Mouse (Mus musculus) telencephalon, adult 2 months (tissue): ENCODE results near the gene Sf3b2.

Experiments used
- DNase-seq: peaks from one replicate; pipeline ENCODE4 v3.0.0-alpha.2; 2011; ENCODE audit warnings: low read depth, low spot score

Sf3b2 gene

DNA sequence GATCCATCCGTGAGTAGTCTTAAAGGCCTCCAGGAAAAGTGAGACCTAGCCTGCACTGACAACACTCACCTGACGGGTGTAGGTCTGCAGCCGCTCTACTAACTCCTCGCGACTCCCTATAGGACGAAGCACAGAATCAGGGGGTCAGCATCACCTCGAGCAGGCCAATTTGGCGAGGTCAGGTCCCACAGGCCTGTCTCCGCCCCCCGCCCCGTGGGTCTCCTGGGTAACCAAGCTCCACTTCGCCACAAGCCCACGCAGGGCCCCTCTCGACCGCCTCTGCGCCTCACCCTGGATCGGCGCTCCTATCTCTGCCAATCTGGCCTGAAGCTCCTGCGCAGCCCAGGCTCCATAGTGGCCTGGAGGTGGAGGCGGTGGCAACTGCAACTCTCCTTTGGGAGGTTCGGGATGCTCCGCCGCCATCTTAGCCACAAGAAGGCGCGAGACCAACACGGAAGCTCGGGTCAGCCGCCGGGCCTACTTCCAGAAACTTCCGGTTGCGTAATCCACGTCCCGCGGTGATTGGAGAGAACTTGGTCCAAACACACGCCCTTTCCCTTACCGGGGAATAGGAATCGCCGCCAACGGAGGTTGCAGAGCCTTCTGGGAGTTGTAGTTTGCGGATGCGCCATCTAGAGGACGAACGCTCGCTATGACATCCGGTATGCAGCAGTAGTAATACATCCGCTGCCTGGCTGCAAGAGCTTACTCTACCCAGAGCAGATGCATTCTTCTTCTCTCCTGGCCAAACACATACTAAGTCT, at the start of gene Sf3b2:
Gene Sf3b2, minus strand, starts transcription at position 484 of the 764 bp plus-strand sequence.
- DNase-seq = peak; percentile 100

DNA sequence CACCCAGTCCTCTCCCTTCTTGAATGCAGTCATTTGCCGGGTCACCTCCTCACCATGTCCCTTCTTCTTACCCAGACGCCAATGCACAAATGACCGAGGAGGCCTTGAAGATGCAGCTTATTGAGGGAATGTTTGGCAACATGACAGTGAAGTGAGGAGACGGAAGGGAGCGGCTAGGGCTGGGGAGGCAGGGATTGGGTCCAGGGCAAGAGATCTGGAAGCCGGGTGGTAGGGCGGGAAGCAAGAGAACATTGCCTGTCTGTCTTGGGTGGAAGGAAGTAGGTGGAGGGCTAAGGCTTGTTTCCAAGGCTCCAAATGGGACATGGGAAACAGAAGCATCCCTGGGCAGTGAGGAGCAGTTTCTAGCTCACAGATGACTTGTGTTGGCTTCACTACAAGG, 46.1 kb upstream of the Sf3b2 start:
- DNase-seq = no peak

DNA sequence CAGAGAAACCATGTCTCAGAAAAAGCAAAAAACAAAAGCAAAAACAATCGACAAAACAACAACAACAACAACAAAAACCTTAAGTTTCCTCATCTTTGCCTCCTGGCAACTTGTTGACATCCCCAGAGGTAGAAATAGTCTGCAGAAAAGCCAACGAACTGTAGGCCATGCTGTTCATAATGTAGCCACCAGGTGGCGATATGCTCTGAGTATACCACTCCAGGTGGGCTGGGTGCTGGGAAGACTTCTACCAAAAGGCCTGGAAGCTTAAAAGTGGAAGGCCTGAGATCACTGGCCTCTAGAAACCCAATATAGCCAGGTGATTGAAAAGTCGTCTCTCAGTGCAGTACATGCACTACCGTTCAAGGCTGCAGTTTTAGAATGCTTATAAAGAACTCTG, 42.7 kb upstream of the Sf3b2 start:
- DNase-seq = peak; percentile 22

DNA sequence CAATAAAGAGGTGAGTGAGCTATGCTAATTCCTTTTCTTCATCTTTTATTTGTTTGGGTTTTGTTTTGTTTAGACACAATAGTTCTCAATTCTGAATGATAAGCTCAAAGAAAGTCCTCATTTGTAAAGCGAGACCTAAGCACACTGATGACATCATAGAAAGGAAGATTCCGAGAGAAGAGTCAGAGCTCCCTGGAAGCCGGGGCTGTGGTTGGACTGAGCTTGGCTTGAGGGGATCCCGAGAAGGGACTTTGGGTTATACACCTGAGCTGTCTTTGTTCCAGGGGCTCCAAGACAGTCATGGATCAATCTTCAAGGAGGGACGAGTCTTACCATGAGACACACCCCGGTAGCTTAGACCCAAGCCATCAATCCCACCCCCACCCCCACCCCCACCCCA, 40.2 kb upstream of the Sf3b2 start, which contains the start of gene Catsper1:
Gene Catsper1, plus strand, starts transcription at position 301 of the 400 bp plus-strand sequence.
- no peak for DNase-seq

DNA sequence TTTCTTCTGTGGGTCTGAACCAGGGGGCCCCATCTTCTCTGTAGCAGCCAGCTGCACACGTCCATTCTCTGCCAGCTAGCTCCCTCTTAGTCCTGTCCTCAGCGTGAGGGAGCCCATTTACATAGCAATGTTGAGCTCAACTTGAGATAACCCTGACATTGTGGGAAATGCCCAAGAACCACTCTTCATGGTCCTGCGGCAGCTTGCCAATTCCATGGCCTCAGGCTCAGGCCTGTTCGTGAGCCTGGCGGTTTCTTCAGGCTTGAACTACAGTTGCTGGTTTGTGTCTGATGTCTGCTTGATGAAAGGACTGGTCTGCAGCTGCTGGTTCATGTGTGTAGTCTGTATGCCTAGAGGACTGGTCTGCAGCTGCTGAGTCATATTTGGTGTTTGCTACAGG, 39.5 kb upstream of the Sf3b2 start:
- DNase-seq = no peak

DNA sequence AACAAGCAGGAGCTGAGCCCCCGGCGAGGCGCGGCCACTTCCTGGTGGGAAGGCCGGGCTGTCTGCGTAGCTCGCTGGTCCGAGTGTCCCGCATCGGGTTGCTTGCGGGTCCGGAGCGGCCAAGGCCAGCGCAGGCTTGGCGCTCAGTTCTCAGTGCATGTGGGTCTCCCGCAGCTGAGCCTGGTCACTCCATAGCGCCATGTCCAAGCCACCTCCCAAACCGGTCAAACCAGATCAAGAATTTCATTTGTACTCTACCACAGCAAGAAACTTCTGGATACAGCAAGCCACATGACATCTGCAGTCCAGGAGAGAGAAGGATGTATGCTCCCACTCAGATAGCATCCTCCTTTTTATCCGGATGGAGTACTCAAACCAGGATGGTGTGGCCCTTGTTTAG, 32.7 kb upstream of the Sf3b2 start:
- no peak for DNase-seq

DNA sequence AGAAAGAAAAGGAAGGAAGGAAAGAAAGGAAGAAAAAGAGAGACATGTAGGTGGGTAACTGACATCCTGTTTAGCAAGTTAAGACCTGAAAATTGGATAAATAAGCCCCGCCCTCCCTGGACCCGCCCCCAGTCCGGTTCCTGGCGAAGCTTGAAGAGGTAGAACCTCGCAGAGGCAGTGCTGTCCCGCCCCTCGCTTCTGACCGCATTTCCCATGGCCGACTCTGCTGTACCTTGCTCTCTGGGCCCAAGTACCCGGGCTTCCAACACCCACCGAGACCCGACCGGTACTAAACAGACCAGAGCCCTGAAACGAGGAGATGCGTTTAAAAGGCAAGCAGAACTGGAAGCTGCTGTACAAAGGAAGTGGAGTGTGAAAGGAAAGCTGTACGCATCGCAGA, 28.5 kb upstream of the Sf3b2 start:
- no peak for DNase-seq

DNA sequence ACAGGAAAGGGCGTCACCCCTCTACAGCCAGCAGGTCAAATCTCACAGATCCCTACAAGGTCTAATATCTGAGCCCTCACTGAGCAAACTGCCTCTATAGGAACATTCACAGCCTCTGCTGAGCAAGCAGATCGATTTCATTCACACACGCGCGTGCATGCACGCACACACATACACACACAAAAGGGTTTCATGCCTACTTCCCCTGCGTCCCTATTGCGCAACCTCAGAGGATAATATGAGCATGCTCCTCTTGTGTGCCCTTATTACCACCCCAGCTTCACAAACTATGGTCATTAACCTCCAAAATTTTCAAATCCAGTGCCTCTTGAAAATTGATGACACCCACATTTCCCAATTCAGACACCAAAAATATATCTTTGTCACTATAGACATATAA, 17.9 kb upstream of the Sf3b2 start:
- no peak for DNase-seq

DNA sequence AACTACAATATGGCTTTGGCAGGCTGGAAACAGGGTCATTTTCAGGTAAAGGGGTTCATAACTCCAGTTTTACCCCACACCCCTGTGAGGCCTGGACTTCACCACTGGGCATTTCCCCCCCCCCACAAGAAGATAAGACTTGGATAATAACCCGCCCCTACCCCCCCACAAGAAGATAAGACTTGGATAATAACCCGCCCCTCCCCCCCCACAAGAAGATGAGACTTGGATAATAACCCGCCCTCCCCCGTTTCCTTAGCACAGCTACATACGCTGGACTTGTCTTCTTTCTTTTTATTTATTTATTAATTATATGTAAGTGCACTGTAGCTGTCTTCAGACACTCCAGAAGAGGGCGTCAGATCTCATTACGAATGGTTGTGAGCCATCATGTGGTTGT, 13.8 kb upstream of the Sf3b2 start:
- no peak for DNase-seq

DNA sequence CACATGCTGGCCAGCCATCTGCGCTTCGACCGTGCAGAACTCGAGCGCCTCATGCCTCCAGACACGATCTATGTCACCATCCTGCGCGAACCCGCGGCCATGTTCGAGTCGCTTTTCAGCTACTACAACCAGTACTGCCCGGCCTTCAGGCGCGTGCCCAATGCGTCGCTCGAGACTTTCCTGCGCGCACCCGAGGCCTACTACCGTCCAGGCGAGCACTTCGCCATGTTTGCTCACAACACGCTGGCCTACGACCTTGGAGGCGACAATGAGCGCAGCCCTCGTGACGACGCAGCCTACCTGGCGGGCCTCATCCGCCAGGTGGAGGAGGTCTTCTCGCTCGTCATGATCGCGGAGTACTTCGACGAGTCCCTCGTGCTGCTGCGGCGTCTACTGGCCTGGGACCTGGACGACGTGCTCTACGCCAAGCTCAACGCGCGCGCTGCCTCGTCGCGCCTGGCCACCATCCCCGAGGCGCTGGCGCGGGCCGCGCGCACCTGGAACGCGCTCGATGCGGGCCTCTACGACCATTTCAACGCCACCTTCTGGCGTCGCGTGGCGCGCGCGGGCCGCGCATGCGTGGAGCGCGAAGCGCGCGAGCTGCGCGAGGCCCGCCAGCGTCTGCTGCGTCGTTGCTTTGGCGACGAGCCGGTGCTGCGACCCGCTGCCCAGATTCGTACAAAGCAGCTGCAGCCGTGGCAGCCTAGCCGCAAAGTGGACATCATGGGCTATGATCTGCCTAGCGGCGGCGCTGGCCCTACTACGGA, 11.9 kb upstream of the Sf3b2 start:
- no peak for DNase-seq

DNA sequence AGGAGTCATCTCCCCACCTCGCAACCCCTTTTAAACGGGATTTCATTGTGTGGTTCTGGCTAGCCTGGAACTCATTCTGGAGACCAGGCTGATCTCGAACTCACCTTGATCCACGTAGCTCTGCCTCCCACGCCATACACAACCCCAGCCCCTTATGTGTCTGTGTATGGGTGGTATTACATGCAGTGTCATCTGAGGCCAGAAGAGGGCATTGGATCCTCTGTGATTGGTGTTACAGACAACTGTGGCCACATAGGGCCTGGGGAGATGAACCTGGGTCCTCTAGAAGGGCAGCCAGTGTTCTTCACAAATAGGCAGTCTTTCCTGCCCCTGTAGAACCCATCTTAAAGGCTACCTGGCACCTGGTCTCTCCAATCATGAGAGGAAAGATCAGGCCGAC, 11.0 kb upstream of the Sf3b2 start:
- no peak for DNase-seq

DNA sequence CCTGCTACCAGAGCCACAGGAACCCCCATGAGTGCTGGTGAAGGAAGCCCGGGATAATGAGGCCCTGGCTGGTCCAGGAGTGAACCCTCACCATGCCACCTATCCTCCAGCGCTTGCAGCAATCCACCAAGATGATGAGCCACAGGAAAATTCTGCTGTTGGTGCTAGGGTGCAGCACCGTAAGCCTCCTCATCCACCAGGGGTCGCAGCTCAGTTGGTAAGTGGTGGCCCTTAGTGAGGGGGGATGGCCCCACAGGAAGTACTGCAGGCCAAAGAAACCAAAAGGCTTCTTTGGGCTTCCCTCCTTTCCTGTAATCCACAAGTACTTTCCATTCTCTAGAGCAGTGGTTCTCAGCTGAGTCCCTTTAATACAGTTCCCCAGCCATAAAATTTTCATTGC, 7.2 kb upstream of the Sf3b2 start:
- DNase-seq = no peak

DNA sequence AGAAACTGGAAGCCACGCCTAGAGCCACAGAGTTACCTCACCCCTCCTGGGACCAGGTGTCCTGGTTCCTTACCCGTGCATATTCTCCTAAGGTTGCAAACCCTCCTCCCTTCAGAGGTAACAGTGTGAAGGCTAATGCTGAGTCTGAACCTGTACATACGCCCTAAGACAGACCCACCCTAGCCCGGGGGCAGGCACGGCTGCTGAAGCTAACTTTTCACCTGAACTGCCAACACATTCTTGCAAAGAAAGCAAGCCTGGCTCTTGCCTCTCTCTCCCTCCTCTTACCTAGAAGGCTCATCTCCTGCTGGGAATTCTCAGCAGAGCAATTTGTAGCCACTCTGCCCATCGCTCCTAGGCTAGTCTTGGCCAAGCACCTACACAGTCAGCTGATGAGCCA, 5.3 kb upstream of the Sf3b2 start:
- DNase-seq = no peak

DNA sequence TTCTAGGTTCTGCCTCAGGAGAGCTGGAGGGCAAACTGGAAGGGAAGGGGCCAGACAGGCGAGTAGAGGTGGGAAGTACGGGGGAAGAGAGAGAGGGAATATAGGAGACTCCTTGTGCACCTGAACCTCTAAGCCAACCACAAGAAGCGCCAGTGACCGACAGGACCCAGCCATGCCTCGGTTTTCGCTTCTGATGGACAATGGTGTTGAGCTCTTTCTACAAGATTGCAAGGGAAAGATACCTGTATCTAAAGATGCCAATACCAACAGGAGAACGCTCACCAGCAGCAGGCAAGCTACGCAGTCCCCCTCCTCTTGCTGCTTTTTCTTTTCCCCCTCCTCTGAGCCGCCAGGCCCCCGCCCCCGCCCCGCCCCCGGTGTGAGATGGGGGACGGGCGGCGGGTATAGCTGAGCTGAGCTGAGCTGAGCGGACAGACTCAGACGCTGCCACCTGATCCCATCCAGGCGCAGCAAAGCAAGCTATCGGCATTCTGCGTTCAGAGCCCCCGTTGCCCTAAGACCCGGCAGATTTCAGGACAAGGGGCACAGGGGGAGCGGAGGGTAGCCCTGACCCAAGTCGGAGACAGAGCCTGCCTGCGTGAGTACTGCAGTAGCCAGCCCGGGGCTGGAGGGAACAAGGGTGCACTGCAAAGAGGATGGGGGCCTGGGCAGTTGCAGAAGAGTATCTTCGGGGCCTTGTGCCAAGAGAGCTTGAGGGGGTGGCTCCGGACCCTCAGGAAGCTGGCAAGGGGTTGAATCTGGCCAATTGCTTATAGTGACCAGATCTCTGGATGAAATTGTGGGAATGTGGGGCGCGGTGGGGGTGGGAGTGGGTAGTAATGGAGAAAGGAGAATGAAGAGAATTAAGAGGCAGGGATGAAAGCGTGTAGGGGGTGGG, 2.9 kb upstream of the Sf3b2 start, which contains the start of gene Gal3st3:
Gene Gal3st3, plus strand, starts transcription at position 429 of the 898 bp plus-strand sequence.
- DNase-seq = no peak

DNA sequence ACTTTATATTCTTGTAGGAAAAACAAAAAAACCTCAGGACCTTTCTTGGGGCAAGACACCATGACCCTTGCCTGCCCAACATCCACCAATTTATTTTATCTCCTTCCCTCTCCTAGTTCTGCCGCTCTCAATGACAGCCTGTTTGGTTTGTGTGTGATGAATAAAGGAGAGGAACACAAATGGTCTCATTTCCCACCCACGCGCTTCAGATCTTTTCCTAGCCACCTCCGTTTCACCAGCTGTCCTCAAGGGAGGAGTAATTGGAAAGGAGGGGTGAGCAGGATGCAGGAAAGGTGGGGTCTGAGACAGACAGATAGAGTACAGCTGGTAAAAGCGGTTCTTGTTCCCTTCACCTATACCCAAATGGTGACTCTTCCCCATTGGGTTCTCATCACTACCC, 1.4 kb upstream of the Sf3b2 start:
- DNase-seq = peak; percentile 85

DNA sequence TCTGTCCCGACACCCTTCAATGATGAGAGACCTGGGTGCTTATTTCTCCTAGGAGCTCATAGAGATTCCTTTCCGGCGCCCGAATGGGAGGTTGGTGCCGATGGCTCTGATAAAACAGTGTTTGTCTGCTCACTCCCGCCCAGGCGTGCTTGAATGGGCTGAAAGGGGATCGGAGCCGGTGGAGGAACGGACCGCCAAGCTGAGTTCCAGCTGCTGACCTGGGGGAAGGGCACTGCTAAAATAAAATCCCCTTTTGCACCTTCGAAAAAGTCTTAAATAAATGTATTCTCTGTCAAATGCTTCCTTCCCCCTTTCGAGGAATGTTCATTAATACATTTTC, 451 bp upstream of the Sf3b2 start:
- no peak for DNase-seq

DNA sequence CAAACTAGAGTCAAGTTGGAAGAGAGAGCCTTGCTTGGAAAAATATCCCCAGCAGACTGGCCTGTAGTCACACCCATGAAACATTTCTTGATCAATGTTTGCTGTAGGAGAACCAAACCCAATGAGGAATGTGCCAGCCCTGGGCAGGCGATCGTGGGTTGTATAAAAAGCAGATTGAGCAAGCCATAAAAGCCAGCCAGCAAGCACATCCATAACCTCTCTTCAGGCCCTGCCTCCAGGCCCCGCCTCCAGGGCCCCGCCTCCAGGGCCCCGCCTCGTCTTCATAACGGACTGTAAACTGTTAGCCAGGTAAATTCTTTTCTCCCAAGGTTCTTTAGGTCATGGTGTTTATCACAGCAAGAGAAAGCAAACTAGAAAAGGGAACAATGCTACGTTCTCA, 16.9 kb downstream of the Sf3b2 start:
- no peak for DNase-seq

DNA sequence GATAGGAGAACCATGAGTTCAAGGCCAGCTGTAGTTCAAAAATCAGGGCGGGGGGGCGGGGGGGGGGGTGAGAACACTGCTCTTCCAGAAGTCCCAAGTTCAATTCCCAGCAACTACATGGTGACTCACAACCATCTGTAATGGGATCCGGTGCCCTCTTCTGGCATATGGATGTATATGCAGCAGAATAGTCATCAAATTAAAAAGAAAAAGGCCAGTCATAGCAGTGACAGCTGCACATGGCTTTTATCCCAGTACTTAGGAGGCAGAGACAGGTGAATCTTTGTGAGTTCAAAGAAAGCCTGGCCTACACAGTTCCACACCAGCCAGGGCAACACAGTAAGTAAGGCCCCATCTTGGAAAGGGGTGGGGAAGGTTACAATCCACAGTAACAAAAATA, 18.1 kb downstream of the Sf3b2 start:
- no peak for DNase-seq

DNA sequence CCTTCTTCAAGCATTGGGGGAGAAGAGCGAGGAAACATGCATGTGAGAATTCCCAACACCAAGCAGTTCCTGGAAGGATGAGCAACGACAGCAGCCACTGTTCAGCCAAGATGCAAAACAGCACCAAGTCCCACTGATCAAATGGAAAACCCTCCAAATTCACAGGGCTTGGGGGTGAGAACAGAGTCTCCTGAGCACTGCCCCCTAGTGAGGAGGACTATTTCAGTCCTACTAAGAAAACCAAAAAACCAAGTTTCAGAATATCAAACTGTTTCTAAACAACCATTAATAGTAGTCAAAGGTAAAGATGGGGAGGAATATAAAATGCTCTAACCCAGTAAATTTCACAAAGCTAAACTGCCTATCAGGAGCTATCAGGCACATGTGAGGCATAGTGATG, 18.7 kb downstream of the Sf3b2 start:
- no peak for DNase-seq

DNA sequence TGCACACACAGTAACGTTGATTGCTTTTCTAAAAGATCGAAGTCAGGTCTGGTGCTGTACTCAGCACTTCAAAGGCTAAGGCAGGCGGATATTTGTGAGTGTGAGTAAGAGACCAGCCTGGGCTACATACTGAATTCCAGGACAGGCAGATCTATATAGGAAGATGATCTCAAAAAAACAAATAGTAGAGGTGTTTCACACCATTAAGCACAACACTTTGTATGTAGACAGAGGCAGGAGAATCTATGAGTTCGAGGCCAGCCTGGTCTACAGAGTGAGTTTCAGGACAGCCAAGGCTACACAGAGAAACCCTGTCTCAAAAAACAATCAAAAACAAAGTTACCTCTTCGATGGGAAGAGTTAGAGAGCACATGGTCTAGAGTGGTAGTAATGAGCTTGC, 19.5 kb downstream of the Sf3b2 start:
- no peak for DNase-seq

DNA sequence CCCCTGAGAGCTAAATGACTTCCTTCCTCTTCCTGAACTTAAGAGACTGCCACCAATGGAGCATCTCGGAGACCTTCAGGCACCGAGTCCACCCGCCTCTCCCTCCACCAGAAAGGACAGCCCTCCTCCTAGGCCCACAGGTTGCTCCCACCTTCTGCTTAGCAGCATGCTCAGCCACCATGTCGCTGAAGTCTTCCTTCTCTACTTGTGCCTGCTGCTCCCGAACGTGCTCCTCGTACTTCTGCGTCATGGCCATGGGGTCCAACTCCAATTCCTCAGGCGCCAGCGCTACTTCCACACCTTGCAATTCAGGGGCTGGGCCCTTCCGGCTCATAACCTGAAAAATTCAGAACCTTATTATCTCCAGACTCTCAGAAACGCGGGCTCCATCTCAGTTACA, 20.6 kb downstream of the Sf3b2 start:
- DNase-seq = no peak

DNA sequence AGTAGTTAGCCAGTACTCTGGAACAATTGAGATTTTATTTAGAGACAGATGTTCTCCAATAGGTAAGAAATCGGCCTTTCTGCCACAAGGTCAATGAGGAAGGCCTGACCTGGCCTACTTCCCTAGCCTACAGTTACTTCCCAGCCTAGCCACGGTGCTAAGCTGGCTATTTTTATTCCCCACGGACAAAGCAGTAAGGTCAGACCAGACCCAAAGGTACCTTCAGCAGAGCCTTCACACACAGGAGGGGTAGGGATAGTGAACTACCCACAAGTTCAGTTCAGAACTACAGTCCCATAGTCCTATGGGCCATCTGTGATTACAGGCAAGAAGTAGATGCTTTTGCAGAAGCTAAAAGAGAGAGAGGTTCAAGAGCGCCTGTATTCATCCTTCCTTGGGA, 21.3 kb downstream of the Sf3b2 start:
- DNase-seq = no peak
